Mouse (Mus musculus) embryo, embryonic 11 days (tissue): ENCODE results near the gene Dgkq.
A peak's percentile ranks its signal among the peaks of the same experiment; 100 is the strongest.

Source experiments
- DNase-seq: peaks from one replicate; pipeline ENCODE4 v3.0.0-alpha.2; 2015

Gene Dgkq

GRCm38 (mm10) chr5:108680871-108681270 is 11.4 kb upstream of the Dgkq start:
- no peak for DNase-seq

DNA sequence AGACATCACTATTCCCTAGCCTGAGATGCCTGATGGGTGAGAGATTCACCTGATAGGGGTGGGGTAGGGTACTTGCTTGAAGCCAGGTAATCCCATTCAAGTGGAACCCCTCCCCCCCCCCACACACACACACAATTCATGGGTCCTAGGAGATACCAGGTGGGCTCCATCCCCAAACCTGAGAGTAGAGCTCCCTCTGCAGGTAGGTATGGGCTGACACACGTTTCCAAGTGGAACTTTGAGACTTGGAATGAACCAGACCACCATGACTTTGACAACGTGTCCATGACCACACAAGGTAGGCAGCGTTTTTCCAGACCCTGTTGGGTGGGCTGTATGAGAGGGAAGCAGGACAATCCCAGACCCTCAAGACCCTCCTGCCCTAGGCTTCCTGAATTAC is 10.4 kb upstream of the Dgkq start:
- DNase-seq, result no peak

DNA sequence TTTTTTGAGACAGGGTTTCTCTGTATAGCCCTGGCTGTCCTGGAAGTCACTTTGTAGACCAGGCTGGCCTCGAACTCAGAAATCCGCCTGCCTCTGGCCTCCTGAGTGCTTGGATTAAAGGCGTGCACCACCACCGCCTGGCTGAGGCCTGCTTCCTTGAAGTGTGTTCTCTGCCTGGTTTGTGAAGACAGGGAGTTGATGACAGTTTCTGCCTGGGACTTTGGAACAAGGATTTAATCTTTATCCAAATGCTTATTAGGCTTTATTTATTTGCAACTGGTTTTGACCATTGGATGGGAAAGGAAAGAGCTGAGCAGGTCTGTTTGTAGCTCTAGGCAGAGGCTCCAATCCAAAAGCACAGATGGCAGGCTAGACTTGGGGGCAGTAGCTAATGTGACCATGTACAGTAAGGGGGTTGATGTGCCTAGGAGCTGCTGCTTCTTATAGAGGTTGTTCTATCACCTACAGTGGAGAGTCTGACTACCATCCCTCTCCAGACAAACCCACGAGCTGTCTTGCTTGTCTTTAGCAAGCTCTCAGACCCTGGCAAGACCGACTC is 8.9 kb upstream of the Dgkq start:
- DNase-seq, result no peak

- peak; percentile 90 for DNase-seq
Observed at GRCm38 (mm10) chr5:108677605-108678295, 8.3 kb upstream of the Dgkq start.

DNA sequence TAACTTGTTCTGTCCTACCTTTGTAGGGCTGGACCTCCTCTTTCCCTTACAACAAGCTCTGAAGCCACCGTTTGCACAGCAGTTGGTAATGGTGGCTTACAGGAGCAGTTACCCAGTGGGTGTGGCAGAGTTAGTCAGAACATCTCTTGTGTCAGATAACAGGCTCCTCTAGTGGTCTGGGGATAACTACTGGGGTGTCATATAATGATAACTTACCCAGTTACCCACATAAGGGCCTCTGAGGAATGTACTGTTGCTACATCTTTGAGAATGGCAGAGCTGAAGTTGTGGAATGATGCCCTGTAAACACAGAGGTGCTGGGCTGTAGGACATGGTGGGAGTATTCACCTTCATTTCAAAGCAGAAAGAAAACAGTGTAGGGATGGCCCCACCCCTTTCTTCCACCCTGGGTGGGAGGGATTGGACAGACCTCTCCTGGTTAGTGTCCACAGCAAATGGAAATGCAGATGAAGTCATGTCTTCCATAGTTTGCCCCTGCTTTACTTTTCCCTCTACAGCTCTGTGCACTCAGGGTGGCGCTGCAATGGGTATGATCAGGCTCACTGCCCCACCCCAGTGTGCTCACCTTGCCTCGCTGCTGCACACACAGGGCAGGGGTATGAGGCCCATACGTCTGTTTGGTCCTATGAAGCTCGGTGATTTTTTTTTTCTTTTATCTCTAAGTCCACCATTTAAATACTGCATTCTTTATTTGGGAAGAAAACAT is 7.5 kb upstream of the Dgkq start:
- DNase-seq, result peak; percentile 29

DNA sequence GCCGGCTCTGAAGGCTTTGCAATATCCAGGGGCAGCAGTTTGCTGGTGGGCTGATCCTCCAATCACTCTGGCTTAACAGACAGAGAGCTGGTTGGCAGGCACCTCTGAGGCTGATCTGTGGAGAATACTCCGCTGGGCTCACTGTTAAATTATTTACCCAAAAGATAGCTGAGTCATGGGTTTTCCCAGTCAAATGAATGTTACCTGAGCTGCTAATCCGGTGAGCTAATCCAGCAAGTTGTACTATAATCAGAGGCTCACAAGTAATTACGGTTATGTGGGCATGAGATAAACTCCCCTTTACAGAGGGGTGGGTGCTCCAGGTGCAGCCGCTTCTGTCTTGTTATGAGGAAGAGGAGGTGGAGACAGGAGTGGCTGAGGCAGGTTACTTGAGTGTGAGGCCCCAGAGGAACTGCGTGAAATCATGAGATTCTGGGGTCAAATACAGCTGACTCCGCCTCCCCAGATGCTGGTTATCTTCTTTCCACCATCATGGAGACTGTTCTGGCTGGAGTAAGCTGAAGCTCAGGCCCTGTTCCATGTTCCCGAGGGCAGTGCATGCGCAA is 5.9 kb upstream of the Dgkq start, which contains the start of gene Slc26a1:
Slc26a1 (minus strand) TSS at position 319 of the 566 bp plus-strand sequence.
- no peak for DNase-seq

GRCm38 (mm10) chr5:108674624-108675023 is 5.2 kb upstream of the Dgkq start:
- DNase-seq, result no peak

GRCm38 (mm10) chr5:108671757-108672156 is 2.3 kb upstream of the Dgkq start:
- DNase-seq, result no peak

DNA sequence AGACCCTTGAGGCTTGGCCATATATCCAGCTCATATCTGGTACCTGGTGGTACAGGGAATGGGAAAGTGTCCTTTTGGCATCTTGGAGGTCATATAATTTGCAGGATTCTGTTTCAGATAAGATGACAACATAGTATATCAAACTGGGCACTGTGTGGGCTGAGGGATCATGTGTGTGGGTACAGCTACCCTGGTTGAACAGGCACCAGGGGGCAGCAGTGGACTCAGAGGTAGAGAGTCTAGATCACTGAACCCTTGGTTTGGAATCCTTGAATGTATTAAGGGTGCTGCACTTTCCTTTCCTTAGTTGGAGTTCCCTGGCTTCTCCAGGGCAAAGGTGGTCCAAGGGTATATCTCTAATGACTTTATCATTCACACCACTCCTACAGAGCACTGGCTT is 1.3 kb upstream of the Dgkq start:
- DNase-seq, result peak; percentile 53

- DNase-seq, result no peak
Observed at GRCm38 (mm10) chr5:108669986-108670385, 514 bp upstream of the Dgkq start.

GRCm38 (mm10) chr5:108668387-108668932 is 1.0 kb downstream of the Dgkq start:
- no peak for DNase-seq

DNA sequence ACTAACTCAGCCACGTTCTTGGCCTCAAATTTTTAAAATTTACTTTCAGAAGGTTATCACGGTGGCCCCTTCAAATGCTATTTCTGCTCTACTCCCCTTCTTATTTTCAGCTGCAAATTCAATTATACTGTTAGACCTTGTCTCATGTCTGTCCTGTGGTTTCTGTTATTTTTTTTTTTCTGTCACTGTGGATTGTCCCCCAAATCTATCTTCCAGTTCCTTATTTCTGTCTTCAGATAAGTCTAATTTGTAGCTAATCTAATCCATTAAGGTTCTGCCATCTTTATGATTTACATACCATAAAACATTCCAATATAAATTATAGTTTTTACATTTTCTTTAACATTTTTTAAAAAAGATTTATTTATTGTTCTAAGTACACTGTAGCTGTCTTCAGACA is 2.1 kb downstream of the Dgkq start:
- no peak for DNase-seq

DNA sequence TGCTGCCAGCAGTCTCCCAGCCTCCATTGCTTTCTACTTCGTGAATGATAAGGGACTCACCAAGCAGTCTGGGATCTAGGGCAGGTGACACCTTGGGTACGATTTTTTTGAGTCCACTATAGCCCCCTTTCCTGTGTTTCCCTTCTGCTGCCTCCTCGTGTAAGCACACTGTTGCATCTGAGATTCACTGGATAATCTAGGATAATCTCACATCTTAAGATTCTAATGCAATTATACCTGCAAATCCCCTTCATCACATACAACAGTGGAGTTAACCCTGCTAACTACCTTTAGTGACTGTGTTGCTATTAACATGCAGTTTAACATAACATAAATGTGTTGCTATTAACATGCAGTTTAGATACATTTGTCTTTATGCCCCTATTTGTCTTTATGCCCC is 4.4 kb downstream of the Dgkq start:
- DNase-seq, result no peak

DNA sequence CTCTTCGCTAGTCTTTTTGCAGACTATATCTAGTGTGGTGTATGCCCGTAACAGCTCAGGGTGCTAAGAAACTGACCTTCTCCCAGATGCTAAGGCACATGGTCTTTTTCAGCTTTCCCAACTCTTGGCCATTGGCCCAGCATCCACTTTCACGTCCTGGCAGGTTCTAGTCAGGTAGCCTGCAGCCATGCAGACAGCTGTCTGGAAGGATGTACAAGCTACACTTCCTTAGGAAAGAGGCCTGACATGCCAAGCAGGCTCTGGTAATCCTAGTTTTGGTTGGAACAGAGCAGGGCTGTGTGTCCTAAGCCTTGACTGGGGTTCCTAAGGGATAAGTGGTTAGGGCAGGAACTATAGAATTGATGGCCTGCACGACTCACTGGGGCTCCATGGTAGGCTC is 6.7 kb downstream of the Dgkq start:
- DNase-seq, result no peak

DNA sequence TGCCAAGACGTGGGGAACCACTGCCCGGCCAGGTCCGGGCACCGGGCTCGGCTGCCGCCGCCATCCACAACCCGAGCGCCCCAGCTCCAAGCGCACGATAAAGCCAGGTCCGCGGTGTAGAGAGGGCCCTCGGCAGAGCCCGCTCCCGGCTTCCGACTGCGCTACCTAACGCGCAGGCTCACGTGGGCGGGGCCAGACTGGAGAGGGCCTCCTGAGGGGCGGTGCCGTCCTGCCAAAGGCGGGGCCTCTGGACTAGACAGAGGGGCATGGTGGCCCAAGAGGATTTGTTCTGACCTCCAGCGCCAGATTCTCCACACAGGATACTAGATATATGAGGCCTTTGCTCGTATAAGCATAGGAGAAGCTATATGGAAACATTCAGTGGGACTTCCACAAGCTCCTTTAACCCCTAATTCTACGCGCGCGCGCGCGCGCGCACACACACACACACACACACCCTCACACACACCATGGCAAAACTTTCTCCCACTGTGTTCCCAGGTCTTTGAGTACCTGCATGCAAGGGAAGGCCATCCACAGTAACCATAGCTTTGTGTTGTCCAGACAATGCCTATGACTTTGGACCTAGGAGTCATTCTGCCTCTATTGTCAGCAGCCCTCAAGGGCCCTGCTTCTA is 8.7 kb downstream of the Dgkq start:
- DNase-seq, result peak; percentile 96

DNA sequence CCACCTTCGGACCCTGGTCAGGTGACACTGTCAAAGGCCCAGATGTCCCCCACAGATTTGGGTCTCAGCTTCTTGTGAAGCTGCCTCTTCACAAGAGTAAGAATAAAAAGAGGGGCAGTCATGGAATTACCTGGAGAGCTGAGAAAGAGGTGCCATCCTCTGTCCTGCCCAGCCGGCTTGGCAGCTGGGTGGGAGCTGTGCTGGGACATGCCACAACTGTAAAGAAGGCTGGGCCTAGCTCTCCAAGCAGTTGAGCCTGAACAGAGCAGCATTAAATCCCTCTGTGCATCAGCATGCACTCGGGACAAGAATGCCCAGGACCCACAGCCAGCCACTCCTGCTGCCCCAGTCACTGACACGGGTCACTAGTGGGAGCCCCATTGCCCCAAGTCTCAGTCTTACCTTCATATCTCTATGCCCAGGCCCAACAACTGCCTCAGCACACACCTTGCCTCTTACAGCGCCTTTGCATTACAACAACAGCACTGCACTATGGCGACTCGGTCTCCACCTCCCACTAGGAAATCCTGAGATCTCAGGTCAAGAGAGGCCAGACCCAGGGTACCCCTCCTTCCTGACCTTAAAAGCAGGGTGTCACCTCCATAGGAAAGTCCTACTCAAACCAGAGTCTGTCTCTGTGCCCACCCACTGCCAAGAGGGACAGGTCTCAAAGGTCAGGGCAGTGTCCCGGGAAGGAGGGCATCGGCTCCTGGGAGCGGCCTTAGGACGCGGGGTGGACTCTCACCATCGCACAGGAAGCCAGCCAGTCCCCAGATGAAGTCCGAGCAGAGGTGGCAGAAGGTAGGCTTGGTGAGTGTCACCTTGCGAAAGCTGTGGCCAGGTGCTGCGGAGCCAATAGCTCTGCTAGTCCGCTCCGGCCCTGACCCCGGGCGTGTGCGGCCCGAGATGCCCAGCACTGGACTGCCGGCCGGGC is 9.5 kb downstream of the Dgkq start, which contains the start of gene Idua:
Idua (plus strand) TSS at position 634 of the 934 bp plus-strand sequence.
- DNase-seq, result no peak

DNA sequence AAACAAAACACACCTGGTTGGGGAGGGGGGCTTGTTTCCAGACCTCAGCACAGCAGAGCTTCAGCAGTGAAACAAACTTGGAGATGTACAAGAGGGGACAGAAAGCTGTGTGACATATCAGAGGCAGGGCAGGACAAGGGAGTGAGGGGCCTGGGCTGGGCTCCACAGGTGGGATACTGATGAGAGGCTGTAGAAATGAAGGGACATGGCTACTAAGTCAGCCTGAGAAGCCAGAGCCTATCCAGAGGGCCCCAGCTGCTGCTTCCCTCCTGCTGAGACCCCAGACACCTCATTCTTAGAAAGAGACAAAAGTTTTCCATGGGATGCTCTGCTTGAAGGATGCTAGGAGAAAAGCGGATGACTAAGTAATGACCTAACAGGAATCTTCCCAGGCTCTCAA is 10.9 kb downstream of the Dgkq start:
- no peak for DNase-seq

DNA sequence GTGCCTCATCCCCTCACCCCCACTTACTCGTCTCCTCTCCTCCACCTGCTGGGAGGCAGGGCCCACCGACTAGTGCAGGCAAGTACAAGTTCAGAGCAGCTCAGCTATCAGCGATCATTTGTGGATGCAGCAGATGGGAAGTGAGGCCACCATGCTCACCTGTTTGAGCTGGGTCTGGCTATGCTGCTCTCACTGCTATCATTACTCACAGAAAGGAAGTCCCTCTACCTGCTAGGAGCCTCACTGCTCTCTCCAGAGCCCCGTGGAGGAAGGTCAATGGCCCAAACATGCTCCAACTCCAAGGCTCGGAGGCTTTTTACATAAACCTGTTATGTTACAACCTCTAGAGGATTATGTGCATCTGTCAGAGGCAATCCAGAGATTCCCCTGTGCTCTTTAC is 12.1 kb downstream of the Dgkq start:
- no peak for DNase-seq

DNA sequence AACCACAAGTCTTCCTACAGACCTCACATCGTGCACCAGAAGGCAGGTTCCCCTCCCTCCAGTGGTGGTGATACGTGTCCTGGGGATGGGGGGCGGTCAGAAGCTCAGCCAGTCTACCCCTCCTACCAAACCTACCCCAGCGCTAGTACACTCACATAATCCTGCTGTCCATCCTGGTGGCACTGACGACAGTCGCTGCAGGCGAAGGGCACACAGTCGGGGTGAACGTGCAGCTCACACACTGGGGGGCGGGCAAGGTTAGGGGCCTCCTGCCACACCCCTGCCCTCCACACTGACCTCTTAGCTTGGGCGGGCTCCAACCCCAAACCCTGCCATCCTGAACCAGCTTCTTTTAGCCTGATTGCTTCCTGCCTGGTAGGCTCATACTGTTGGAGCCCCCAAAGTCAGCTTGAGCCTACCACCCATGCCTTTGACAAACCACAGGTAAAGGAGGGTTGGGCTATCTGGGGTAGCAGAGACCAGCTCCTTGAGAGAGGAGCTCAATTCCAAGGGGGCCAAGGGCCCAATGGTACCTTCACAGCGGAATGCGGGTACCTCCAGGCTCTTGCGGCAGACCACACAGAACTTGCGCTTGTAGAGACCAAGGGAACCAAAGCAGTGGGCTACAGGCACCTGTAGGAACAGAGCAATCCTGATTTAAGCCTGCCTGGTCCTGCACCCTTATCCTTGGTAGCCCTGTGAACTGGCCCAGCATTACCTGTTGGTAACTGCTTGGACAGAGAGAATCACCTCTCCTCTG is 13.4 kb downstream of the Dgkq start:
- no peak for DNase-seq

- no peak for DNase-seq
Observed at GRCm38 (mm10) chr5:108655381-108655780, 14.1 kb downstream of the Dgkq start.

DNA sequence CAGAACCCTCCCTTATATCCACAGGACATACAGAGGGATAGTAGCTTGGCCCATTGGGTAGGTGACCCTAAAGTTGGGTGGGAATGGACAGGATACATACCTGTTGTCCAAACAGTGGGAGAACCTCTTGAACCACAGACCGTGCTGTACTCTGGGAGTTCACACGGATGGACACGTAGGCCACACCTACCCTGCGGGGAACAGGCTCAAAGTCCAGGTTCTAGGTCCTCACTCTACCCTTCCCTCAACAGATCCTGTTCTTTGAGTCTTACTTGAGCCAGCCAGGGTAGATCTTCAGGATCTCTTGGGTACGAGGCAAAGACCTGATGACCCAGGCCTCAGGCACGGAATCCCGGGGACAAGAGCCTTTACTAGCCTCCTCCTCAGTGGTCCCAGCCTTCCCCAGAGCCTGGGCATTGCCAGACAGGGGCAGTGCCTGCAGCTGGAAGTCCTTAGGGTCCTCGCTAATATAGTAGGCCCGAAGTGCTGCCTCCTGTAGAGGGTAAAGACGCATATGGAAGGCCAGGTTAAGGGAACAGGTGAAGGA is 15.0 kb downstream of the Dgkq start:
- no peak for DNase-seq
